In the genomic region with DNA sequence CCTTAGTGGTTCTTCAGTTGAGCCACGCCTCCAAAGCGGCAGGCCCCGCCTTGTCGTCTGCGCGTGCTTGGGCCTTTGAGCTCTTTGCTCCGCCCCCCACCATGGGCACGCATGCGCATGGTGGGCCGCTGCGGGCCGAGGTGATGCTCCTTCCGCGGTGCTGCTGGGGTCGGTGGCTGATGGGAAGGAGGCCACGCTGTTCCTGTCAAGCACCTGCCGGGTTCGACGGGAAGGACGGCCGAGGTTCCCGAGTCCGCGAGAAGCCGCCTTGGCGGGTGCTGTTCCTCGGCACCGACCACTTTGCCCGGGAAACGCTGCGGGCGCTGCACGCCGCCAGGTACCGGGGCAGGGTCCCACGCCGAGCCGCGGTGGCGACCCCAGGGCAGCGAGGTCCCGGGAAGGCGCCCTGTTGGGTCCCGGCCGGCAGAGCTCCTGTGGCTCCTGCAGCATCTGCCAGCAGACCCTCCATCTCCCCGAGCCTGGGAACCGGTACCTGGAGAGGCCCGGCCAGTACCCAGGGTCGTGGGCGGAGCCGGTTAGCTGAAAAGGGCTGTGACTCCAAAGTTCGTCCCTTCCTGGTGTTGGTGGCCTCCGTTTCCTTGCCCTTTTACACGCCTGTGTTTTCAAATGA, we compare ENCODE assay signal across 8 mouse cellular contexts. TPM values are rescaled to one million over a fixed set of nuclear protein-coding genes. Genes with fewer than 3 reads are reported as not detected.
DNase-seq lines count a peak whose midpoint lies in the region; ATAC-seq and TF ChIP-seq lines count a peak whose summit lies in the region.

A gene (plus strand): TSS at position 112 of the 631 bp plus-strand sequence.

- H3K9ac ChIP-seq in MEL (ENCODE audit: control insufficient read depth, low read depth, low read length, poor library complexity, severe bottlenecking) = peak within 1 kb of the TSS; percentile 86
- peak within 1 kb of the TSS; percentile 83 for H3K9ac ChIP-seq in lung, embryonic 16.5 days (ENCODE audit: low read length)

- peak; percentile 88 to 93 for ATAC-seq in hematopoietic stem cell, adult 5-6 weeks (replicated peaks in 1 of 2; ENCODE audit: insufficient read depth in 1 of 2, low FRiP score in 2 of 2, low TSS enrichment in 1 of 2, low read depth in 1 of 2, poor library complexity in 2 of 2, severe bottlenecking in 2 of 2)
- peak; percentile 95 for ATAC-seq in lung, embryonic 16.5 days (ENCODE audit: low read depth)

- H3K79me2 ChIP-seq in MEL (ENCODE audit: control insufficient read depth, insufficient read depth, low read length, poor library complexity) = peaks cover 10% of the 10 kb centered on the region

- no peaks in the 10 kb centered on the region for H3K9me3 ChIP-seq in MEL (replicated peaks; ENCODE audit: insufficient read depth, low read length)
- no peaks in the 10 kb centered on the region for H3K9me3 ChIP-seq in lung, embryonic 16.5 days (ENCODE audit: control insufficient read depth, low read length)

- H3K36me3 ChIP-seq in MEL (ENCODE audit: control insufficient read depth in 1 of 2, insufficient read depth in 2 of 2, low read length in 2 of 2) = peaks cover 0 to 9% of the 10 kb centered on the region in 2 experiments; a peak in 2 of 4 replicates
- H3K36me3 ChIP-seq in lung, embryonic 16.5 days (ENCODE audit: control insufficient read depth, insufficient read depth, low read length) = peaks cover 8% of the 10 kb centered on the region

- no peak for TF ChIP-seq EP300 in MEL (IDR thresholded peaks at IDR 0.05; ENCODE audit: low read depth in 1 of 2, low read length in 2 of 2)

- no peaks in the 10 kb centered on the region for H3K27me3 ChIP-seq in MEL (ENCODE audit: control insufficient read depth in 1 of 2, insufficient read depth in 2 of 2, low read length in 2 of 2)
- no peaks in the 10 kb centered on the region for H3K27me3 ChIP-seq in cerebellum, adult 2 months (ENCODE audit: control insufficient read depth, insufficient read depth, low read length)
- no peaks in the 10 kb centered on the region for H3K27me3 ChIP-seq in lung, embryonic 16.5 days (ENCODE audit: control insufficient read depth, insufficient read depth, low read depth, low read length)

- TF ChIP-seq RAD21 in MEL (IDR thresholded peaks at IDR 0.05; ENCODE audit: low read depth, low read length) = no peak

- under 1% methylated on average over 54 of the region's 54 CpGs for WGBS in cerebellum, adult 2 months
- WGBS in lung, embryonic 16.5 days = under 1% methylated on average over 54 of the region's 54 CpGs

- H3K4me1 ChIP-seq in MEL (ENCODE audit: control insufficient read depth in 1 of 2, insufficient read depth in 2 of 2, low read length in 2 of 2) = peaks cover 0 to 10% of the 10 kb centered on the region in 2 experiments; a peak in 3 of 4 replicates
- H3K4me1 ChIP-seq in cerebellum, adult 2 months (ENCODE audit: control insufficient read depth, insufficient read depth, low read length) = no peaks in the 10 kb centered on the region
- H3K4me1 ChIP-seq in lung, embryonic 16.5 days (replicated peaks; ENCODE audit: control insufficient read depth, insufficient read depth, low read length) = peaks cover 7% of the 10 kb centered on the region

- H3K4me3 ChIP-seq in MEL (ENCODE audit: control insufficient read depth in 1 of 2, insufficient read depth in 1 of 2, low read depth in 2 of 2, low read length in 2 of 2) = peak within 1 kb of the TSS; percentile 76 to 84
- H3K4me3 ChIP-seq in cerebellum, adult 2 months (replicated peaks; ENCODE audit: insufficient read depth, low read depth, low read length) = peak within 1 kb of the TSS; percentile 62
- H3K4me3 ChIP-seq in lung, embryonic 16.5 days (ENCODE audit: low read length) = peak within 1 kb of the TSS; percentile 96

- peak within 1 kb of the TSS; percentile 3; the same call in 1 of the 2 replicates for H3K27ac ChIP-seq in MEL (ENCODE audit: control insufficient read depth, low read depth, low read length)
- H3K27ac ChIP-seq in cerebellum, adult 2 months (ENCODE audit: insufficient read depth, low read length) = no peak within 1 kb of the TSS
- peak within 1 kb of the TSS; percentile 7; the same call in 1 of the 2 replicates for H3K27ac ChIP-seq in lung, embryonic 16.5 days (ENCODE audit: low read length)

- peak; percentile 89 to 92 for TF ChIP-seq POLR2A in MEL (IDR thresholded peaks at IDR 0.05; ENCODE audit: control insufficient read depth in 1 of 2, insufficient read depth in 1 of 2, low read depth in 1 of 2, low read length in 2 of 2, poor library complexity in 1 of 2)
- peak; percentile 95 for TF ChIP-seq POLR2A in cerebellum, adult 2 months (IDR thresholded peaks at IDR 0.05; ENCODE audit: borderline replicate concordance, insufficient read depth, low read length)

- peak within 1 kb of the TSS; percentile 70 for H3K4me2 ChIP-seq in lung, embryonic 16.5 days (ENCODE audit: low read depth, low read length)

- peak; percentile 96 for DNase-seq in MEL (ENCODE audit: low read depth, low spot score)
- peak; percentile 90 for DNase-seq in cerebellum, adult 2 months
- peak; percentile 94 for DNase-seq in forelimb bud, embryonic 11.5 days (ENCODE audit: low read depth, low spot score)
- DNase-seq in layer of hippocampus, adult 9-10 months (ENCODE audit: low spot score) = peak; percentile 68
- peak; percentile 74 for DNase-seq in ovary, postnatal 10 days (ENCODE audit: low spot score)
- DNase-seq in thymus, postnatal 10 days (ENCODE audit: low spot score in 2 of 2) = peak; percentile 93 to 98

- no peak for TF ChIP-seq CTCF in MEL (IDR thresholded peaks at IDR 0.05 in 2 of 3, conservative IDR thresholded peaks at IDR 0.05 in 1 of 3; ENCODE audit: control insufficient read depth in 1 of 3, insufficient read depth in 1 of 3, low read depth in 2 of 3, low read length in 3 of 3, poor library complexity in 1 of 3, severe bottlenecking in 1 of 3)
- no peak for TF ChIP-seq CTCF in cerebellum, adult 2 months (IDR thresholded peaks at IDR 0.05; ENCODE audit: borderline replicate concordance, insufficient read depth, low read depth, low read length)

TF ChIP-seq in MEL, 35 proteins besides CTCF, POLR2A, EP300 and RAD21 (continues in another document):
- TF ChIP-seq ZNF384 (IDR thresholded peaks at IDR 0.05; ENCODE audit: low read depth, low read length) (no peak), POLR2AphosphoS5 (IDR thresholded peaks at IDR 0.05; ENCODE audit: borderline replicate concordance, low read depth, low read length) (no peak), KAT2A (conservative IDR thresholded peaks at IDR 0.05; ENCODE audit: low read depth, low read length) (no peak), MXI1 (IDR thresholded peaks at IDR 0.05; ENCODE audit: low read depth, low read length) (peak; percentile 90), JUND (IDR thresholded peaks at IDR 0.05; ENCODE audit: low read depth, low read length) (no peak), E2F4 (IDR thresholded peaks at IDR 0.05; ENCODE audit: borderline replicate concordance, low read depth, low read length) (no peak), UBTF (IDR thresholded peaks at IDR 0.05; ENCODE audit: borderline replicate concordance, insufficient read depth, low read depth, low read length) (no peak), SMC3 (IDR thresholded peaks at IDR 0.05; ENCODE audit: low read depth, low read length) (no peak), USF1 (IDR thresholded peaks at IDR 0.05; ENCODE audit: low read depth, low read length) (no peak), MYB (IDR thresholded peaks at IDR 0.05; ENCODE audit: low read depth, low read length) (no peak), ZC3H11A (IDR thresholded peaks at IDR 0.05; ENCODE audit: low read depth, low read length) (no peak), TCF12 (IDR thresholded peaks at IDR 0.05; ENCODE audit: low read depth, low read length) (no peak), GATA1 (IDR thresholded peaks at IDR 0.05; ENCODE audit: low read depth, low read length) (no peak), NELFE (IDR thresholded peaks at IDR 0.05; ENCODE audit: low read depth, low read length) (peak; percentile 96), CHD2 (IDR thresholded peaks at IDR 0.05; ENCODE audit: low read length) (no peak), USF2 (IDR thresholded peaks at IDR 0.05; ENCODE audit: borderline replicate concordance in 1 of 2, insufficient read depth in 1 of 2, low read depth in 1 of 2, low read length in 2 of 2) (no peak), TBP (IDR thresholded peaks at IDR 0.05; ENCODE audit: low read depth, low read length) (no peak), RCOR1 (IDR thresholded peaks at IDR 0.05; ENCODE audit: low read depth, low read length) (no peak), MAZ (IDR thresholded peaks at IDR 0.05; ENCODE audit: low read depth, low read length) (0 out of 2 replicates have a peak, but pooled peaks have one; percentile 39), SIN3A (IDR thresholded peaks at IDR 0.05; ENCODE audit: low read length) (peak; percentile 60), MAX (IDR thresholded peaks at IDR 0.05; ENCODE audit: low read length) (peak; percentile 62; the same call in 1 of the 2 replicates), CHD1 (IDR thresholded peaks at IDR 0.05; ENCODE audit: low read depth, low read length) (no peak), POLR2AphosphoS2 (IDR thresholded peaks at IDR 0.05; ENCODE audit: low read length) (peak; percentile 78), ELF1 (IDR thresholded peaks at IDR 0.05; ENCODE audit: low read depth, low read length) (peak; percentile 73), BHLHE40 (IDR thresholded peaks at IDR 0.05; ENCODE audit: borderline replicate concordance, low read depth, low read length) (no peak), ZMIZ1 (IDR thresholded peaks at IDR 0.05; ENCODE audit: low read depth, low read length) (peak; percentile 79; the same call in 1 of the 2 replicates), MEF2A (IDR thresholded peaks at IDR 0.05; ENCODE audit: extremely low read depth, insufficient replicate concordance, low read depth, low read length, poor library complexity, severe bottlenecking) (no peak), ETS1 (IDR thresholded peaks at IDR 0.05; ENCODE audit: low read depth, low read length) (no peak), GABPA (IDR thresholded peaks at IDR 0.05; ENCODE audit: low read depth, low read length) (no peak), MYC (IDR thresholded peaks at IDR 0.05; ENCODE audit: low read depth, low read length) (no peak), HCFC1 (IDR thresholded peaks at IDR 0.05; ENCODE audit: low read depth, low read length) (peak; percentile 72), TAL1 (IDR thresholded peaks at IDR 0.05; ENCODE audit: low read length) (no peak), MAFK (IDR thresholded peaks at IDR 0.05; ENCODE audit: borderline replicate concordance, low read depth, low read length) (no peak)

RNA-seq across cellular contexts. Expression of the gene that starts here (rescaled TPM):
- 10.6 and 10.9 TPM in 2 replicates for total RNA-seq in MEL (2012; rRNA removed)
- polyA plus RNA-seq in MEL (2012; ENCODE audit: insufficient read depth in 1 of 2, insufficient read length in 2 of 2, low read depth in 1 of 2, low replicate concordance in 2 of 2, missing spikeins in 1 of 2) = 10 to 100 TPM in 1 of 2 experiments, not detected in 1; 14.2 TPM
- 18.0 and 18.8 TPM in 2 replicates for polyA plus RNA-seq in cerebellum, adult 2 months (2012; rRNA removed)
- 17.7 and 21.0 TPM in 2 replicates for total RNA-seq in hematopoietic stem cell, adult 5-6 weeks (2017)
- polyA plus RNA-seq in lung, embryonic 16.5 days (2015; fragmentation: Nextera tagmentation; extraction: Ambion mirVana) = 20.1 and 22.2 TPM in 2 replicates
